Mouse (Mus musculus) MEL (cell line): Measurements from ENCODE around the gene Eif4b. TPM values are rescaled to one million over a fixed set of nuclear protein-coding genes. Genes with fewer than 3 reads are reported as not detected.

Experiments used
- DNase-seq: peaks from one replicate; pipeline ENCODE4 v3.0.0; 2011; ENCODE audit warnings: low read depth, low spot score
- H3K27ac ChIP-seq: 2 replicates; pipeline ENCODE4 v1.5.1; 2012; ENCODE audit warnings: low read depth, mild to moderate bottlenecking, control low read depth, low read length, moderate library complexity; ENCODE audit not compliant: control insufficient read depth
- H3K27me3 ChIP-seq, 2 experiments: fragments of 150-350 bp in 1 of 2; sonication (generic) in 1 of 2; 2 replicates each; pipeline ENCODE4 v1.6.1; 2012; ENCODE audit warnings: low read length in 2 of 2, mild to moderate bottlenecking in 2 of 2, improper control_type of control experiment in 1 of 2, moderate library complexity in 1 of 2; ENCODE audit not compliant: insufficient read depth in 2 of 2, control insufficient read depth in 1 of 2
- H3K36me3 ChIP-seq, 2 experiments: 2 replicates each; pipeline ENCODE4 v1.6.1; 2012 to 2014; ENCODE audit warnings: low read length in 2 of 2, improper control_type of control experiment in 1 of 2, inconsistent platforms in 1 of 2, mild to moderate bottlenecking in 1 of 2; ENCODE audit not compliant: insufficient read depth in 2 of 2, control insufficient read depth in 1 of 2
- H3K4me1 ChIP-seq, 2 experiments: fragments of 150-350 bp in 1 of 2; sonication (generic) in 1 of 2; 2 replicates each; pipeline ENCODE4 v1.6.1; 2012; ENCODE audit warnings: low read length in 2 of 2, improper control_type of control experiment in 1 of 2, mild to moderate bottlenecking in 1 of 2; ENCODE audit not compliant: insufficient read depth in 2 of 2, control insufficient read depth in 1 of 2
- H3K4me3 ChIP-seq, 2 experiments: fragments of 150-350 bp in 1 of 2; sonication (generic) in 1 of 2; 2 replicates each; pipeline ENCODE4 v1.5.1; 2012; ENCODE audit warnings: low read depth in 2 of 2, low read length in 2 of 2, mild to moderate bottlenecking in 2 of 2, moderate library complexity in 2 of 2, control low read depth in 1 of 2, improper control_type of control experiment in 1 of 2; ENCODE audit not compliant: control insufficient read depth in 1 of 2, insufficient read depth in 1 of 2
- H3K79me2 ChIP-seq: 2 replicates; pipeline ENCODE4 v1.6.1; 2012; ENCODE audit warnings: mild to moderate bottlenecking, low read length, moderate library complexity; ENCODE audit not compliant: control insufficient read depth, poor library complexity, insufficient read depth
- H3K9ac ChIP-seq: 2 replicates; pipeline ENCODE4 v1.6.1; 2012; ENCODE audit warnings: low read depth, mild to moderate bottlenecking, control low read depth, low read length, moderate library complexity; ENCODE audit not compliant: control insufficient read depth, poor library complexity, severe bottlenecking
- H3K9me3 ChIP-seq: fragments of 150-350 bp; sonication (generic); replicated peaks from 2 replicates; pipeline ENCODE4 v1.6.1; 2012; ENCODE audit warnings: mild to moderate bottlenecking, low read length, improper control_type of control experiment, moderate library complexity; ENCODE audit not compliant: insufficient read depth
- BHLHE40 ChIP-seq: IDR thresholded peaks from 2 replicates; pipeline ENCODE4 v1.6.1; 2012; ENCODE audit warnings: low read depth, mild to moderate bottlenecking, inconsistent platforms, low read length, improper control_type of control experiment, borderline replicate concordance
- CHD1 ChIP-seq: IDR thresholded peaks from 2 replicates; pipeline ENCODE4 v1.6.1; 2012; ENCODE audit warnings: low read depth, mild to moderate bottlenecking, inconsistent platforms, low read length, improper control_type of control experiment
- CTCF ChIP-seq, 3 experiments: IDR thresholded peaks in 2 of 3; conservative IDR thresholded peaks in 1 of 3; 2 replicates each; pipeline ENCODE4 v1.5.1; 2011 to 2012; ENCODE audit warnings: low read length in 3 of 3, low read depth in 2 of 3, mild to moderate bottlenecking in 2 of 3, improper control_type of control experiment in 1 of 3, inconsistent platforms in 1 of 3, mixed read lengths in 1 of 3, moderate library complexity in 1 of 3; ENCODE audit not compliant: control insufficient read depth in 1 of 3, insufficient read depth in 1 of 3, poor library complexity in 1 of 3, severe bottlenecking in 1 of 3
- E2F4 ChIP-seq: IDR thresholded peaks from 2 replicates; pipeline ENCODE4 v1.6.1; 2011; ENCODE audit warnings: low read depth, low read length, improper control_type of control experiment, borderline replicate concordance
- ETS1 ChIP-seq: IDR thresholded peaks from 2 replicates; pipeline ENCODE4 v1.6.1; 2012; ENCODE audit warnings: low read depth, mild to moderate bottlenecking, inconsistent platforms, low read length, improper control_type of control experiment, moderate library complexity
- GABPA ChIP-seq: IDR thresholded peaks from 2 replicates; pipeline ENCODE4 v1.6.1; 2012; ENCODE audit warnings: low read depth, mild to moderate bottlenecking, inconsistent platforms, low read length, improper control_type of control experiment, moderate library complexity
- GATA1 ChIP-seq: IDR thresholded peaks from 2 replicates; pipeline ENCODE4 v1.6.1; 2011; ENCODE audit warnings: low read depth, low read length, improper control_type of control experiment
- HCFC1 ChIP-seq: IDR thresholded peaks from 2 replicates; pipeline ENCODE4 v1.6.1; 2012; ENCODE audit warnings: low read depth, mild to moderate bottlenecking, inconsistent platforms, low read length, improper control_type of control experiment, moderate library complexity
- JUND ChIP-seq: IDR thresholded peaks from 2 replicates; pipeline ENCODE4 v1.6.1; 2011; ENCODE audit warnings: low read depth, mild to moderate bottlenecking, improper control_type of control experiment, low read length
- MAFK ChIP-seq: IDR thresholded peaks from 2 replicates; pipeline ENCODE4 v1.6.1; 2011; ENCODE audit warnings: low read depth, mild to moderate bottlenecking, low read length, improper control_type of control experiment, borderline replicate concordance
- MAX ChIP-seq: IDR thresholded peaks from 2 replicates; pipeline ENCODE4 v1.6.1; 2011; ENCODE audit warnings: low read length, improper control_type of control experiment
- MEF2A ChIP-seq: IDR thresholded peaks from 2 replicates; pipeline ENCODE4 v1.6.1; 2014; ENCODE audit warnings: low read depth, mild to moderate bottlenecking, inconsistent platforms, low read length, improper control_type of control experiment; ENCODE audit not compliant: poor library complexity, insufficient replicate concordance, severe bottlenecking; ENCODE audit errors: extremely low read depth
- MXI1 ChIP-seq: IDR thresholded peaks from 2 replicates; pipeline ENCODE4 v1.6.1; 2011; ENCODE audit warnings: mild to moderate bottlenecking, low read depth, low read length, improper control_type of control experiment
- MYB ChIP-seq: IDR thresholded peaks from 2 replicates; pipeline ENCODE4 v1.6.1; 2011; ENCODE audit warnings: mild to moderate bottlenecking, low read depth, low read length, improper control_type of control experiment
- MYC ChIP-seq: IDR thresholded peaks from 2 replicates; pipeline ENCODE4 v1.6.1; 2011; ENCODE audit warnings: low read depth, mild to moderate bottlenecking, low read length, improper control_type of control experiment, moderate library complexity
- NELFE ChIP-seq: IDR thresholded peaks from 2 replicates; pipeline ENCODE4 v1.6.1; 2011; ENCODE audit warnings: low read depth, low read length, improper control_type of control experiment
- NRF1 ChIP-seq: IDR thresholded peaks from 2 replicates; pipeline ENCODE4 v1.6.1; 2014; ENCODE audit warnings: low read depth, mild to moderate bottlenecking, inconsistent platforms, low read length, improper control_type of control experiment, moderate library complexity; ENCODE audit not compliant: poor library complexity, insufficient read depth, severe bottlenecking
- POLR2A ChIP-seq, 2 experiments: IDR thresholded peaks; 2 replicates each; pipeline ENCODE4 v1.6.1; 2011 to 2012; ENCODE audit warnings: low read length in 2 of 2, mild to moderate bottlenecking in 2 of 2, control low read depth in 1 of 2, improper control_type of control experiment in 1 of 2, low read depth in 1 of 2, moderate library complexity in 1 of 2; ENCODE audit not compliant: control insufficient read depth in 1 of 2, insufficient read depth in 1 of 2, poor library complexity in 1 of 2
- POLR2AphosphoS2 ChIP-seq: IDR thresholded peaks from 2 replicates; pipeline ENCODE4 v1.6.1; 2011; ENCODE audit warnings: low read length, improper control_type of control experiment
- SIN3A ChIP-seq: IDR thresholded peaks from 2 replicates; pipeline ENCODE4 v1.6.1; 2012; ENCODE audit warnings: low read length, improper control_type of control experiment, inconsistent platforms
- TAL1 ChIP-seq: IDR thresholded peaks from 2 replicates; pipeline ENCODE4 v1.6.1; 2012; ENCODE audit warnings: mild to moderate bottlenecking, inconsistent platforms, low read length, moderate library complexity, mixed read lengths
- TBP ChIP-seq: IDR thresholded peaks from 2 replicates; pipeline ENCODE4 v1.8.0; 2011; ENCODE audit warnings: low read depth, low read length, improper control_type of control experiment
- TCF12 ChIP-seq: IDR thresholded peaks from 2 replicates; pipeline ENCODE4 v1.6.1; 2014; ENCODE audit warnings: low read depth, mild to moderate bottlenecking, inconsistent platforms, low read length, improper control_type of control experiment, moderate library complexity
- USF2 ChIP-seq, 2 experiments: IDR thresholded peaks; 2 replicates each; pipeline ENCODE4 v1.6.1; 2011 to 2012; ENCODE audit warnings: improper control_type of control experiment in 2 of 2, low read length in 2 of 2, borderline replicate concordance in 1 of 2, inconsistent platforms in 1 of 2, low read depth in 1 of 2, mild to moderate bottlenecking in 1 of 2; ENCODE audit not compliant: insufficient read depth in 1 of 2
- ZMIZ1 ChIP-seq: IDR thresholded peaks from 2 replicates; pipeline ENCODE4 v1.6.1; 2012; ENCODE audit warnings: low read depth, mild to moderate bottlenecking, inconsistent platforms, low read length, improper control_type of control experiment, moderate library complexity
- ZNF384 ChIP-seq: IDR thresholded peaks from 2 replicates; pipeline ENCODE4 v1.6.1; 2012; ENCODE audit warnings: low read depth, mild to moderate bottlenecking, inconsistent platforms, low read length, improper control_type of control experiment
- polyA plus RNA-seq, 2 experiments: library from polyadenylated mRNA; stranded (reverse) in 1 of 2; unstranded in 1 of 2; fragments of >175 nt in 1 of 2; fragments of >200 nt in 1 of 2; gene quantifications; 2 replicates each; pipeline versions ENCODE4 v1.2.1 to v1.2.4; 2012; ENCODE audit warnings: low replicate concordance in 2 of 2, low read depth in 1 of 2; ENCODE audit not compliant: insufficient read length in 2 of 2, insufficient read depth in 1 of 2, missing spikeins in 1 of 2
- total RNA-seq: library from RNA; depleted of rRNA; stranded (reverse); fragments of 300-350 nt; gene quantifications from 2 replicates; pipeline ENCODE4 v1.2.3, GENCODE M21; 2012

Eif4b gene
- total and polyA plus RNA-seq, 3 experiments: 464 to 790 (median 561) TPM

DNA sequence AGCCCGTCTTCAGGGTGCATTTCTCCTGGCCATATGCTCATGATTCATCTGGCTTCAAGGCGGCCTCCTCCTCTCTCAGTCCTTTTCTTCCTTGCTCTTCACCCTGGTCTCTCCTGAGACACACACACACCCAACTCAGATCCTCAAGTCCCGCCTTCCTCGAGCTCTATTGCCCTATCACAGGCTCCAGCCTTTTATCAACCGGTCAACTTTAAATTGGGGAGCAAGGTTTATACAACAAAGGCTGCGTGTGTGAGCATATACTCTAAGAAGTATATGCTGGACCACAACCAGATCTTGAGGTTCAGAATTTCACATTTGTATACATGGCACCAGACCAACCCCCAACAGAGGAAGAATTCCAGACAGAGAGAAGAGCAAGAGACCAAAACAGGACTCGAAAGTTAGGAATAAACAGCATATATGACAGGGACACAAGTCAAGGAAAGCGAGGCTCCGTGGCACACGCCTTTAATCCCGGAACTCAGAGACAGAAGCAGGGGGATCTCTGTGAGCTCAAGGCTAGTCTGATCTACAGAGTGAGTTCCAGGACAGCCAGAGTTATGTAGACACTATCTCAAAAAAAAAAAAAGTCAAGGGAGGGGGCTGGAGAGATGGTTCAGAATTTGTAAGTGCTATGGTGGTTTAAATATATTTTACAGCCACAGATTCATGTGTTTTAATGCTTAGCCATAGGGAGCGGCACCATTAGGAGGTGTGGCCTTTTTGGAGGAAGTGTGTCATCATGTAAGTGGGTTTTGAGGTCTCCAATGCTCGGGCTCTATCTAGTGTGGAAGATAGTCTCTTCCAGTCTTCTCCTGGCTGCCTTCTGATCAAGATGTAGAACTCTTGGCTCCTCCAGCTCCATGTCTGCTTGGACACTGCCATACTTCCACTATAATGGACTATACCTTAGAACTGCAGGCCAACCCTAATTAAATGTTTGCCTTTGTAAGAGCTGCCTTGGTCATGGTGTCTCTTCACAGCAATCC is 2.8 kb upstream of the Eif4b start:
- Histone ChIP-seq H3K9me3 (no peaks in the 10 kb centered on the region), H3K9ac (peak overlapping the region; percentile 71)

DNA sequence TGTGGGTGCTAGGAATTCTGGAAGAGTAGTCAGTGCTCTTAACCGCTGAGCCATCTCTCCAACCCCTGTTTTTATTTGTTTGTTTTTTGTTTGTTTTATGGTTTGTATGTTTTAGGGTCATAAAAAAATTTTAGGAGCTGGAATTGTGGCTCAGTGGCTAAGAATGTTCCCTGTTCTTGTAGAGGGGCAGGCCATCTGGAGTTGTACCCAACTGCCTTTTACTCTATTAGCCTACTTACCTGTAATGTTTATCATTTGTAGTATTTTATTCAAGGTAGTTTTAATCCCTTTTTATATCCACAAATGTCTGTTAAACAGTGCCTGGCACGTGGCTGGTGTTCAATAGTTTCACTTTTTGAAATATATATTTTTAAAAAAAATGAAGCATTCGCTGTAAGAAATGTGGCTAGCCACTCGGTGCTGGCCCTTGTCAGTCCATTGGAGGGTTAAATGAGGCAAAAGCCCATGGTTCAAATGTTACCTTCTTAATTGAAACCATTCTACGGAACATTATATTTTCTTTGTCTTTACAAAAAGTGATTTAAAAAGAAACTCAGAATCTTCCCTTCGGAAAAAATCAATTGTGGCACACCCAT is 512 bp upstream of the Eif4b start:
- Histone ChIP-seq H3K79me2 (peaks cover 46% of the 10 kb centered on the region), H3K9me3 (no peaks in the 10 kb centered on the region), H3K36me3 (peaks cover 14 to 47% of the 10 kb centered on the region in 2 experiments), H3K27ac (peak overlapping the region; percentile 66), H3K9ac (peak overlapping the region; percentile 77), H3K4me1 (peaks cover 13 to 32% of the 10 kb centered on the region in 2 experiments), H3K27me3 (peaks cover 0 to 1% of the 10 kb centered on the region in 2 experiments; a peak in 1 of 4 replicates), H3K4me3 (peak overlapping the region; percentile 53 to 60)
- TF ChIP-seq ZMIZ1: peak; percentile 14; the same call in 1 of the 2 replicates
- TF ChIP-seq CHD1: peak; percentile 95
- no peak; the same call in 1 of the 2 replicates for TF ChIP-seq MYC
- TF ChIP-seq E2F4: 0 out of 2 replicates have a peak, but pooled peaks have one; percentile 1
- DNase-seq: no peak

More for the DNA sequence above, 2.8 kb upstream of the Eif4b start:
- Histone ChIP-seq H3K27me3 (peaks cover 0 to 1% of the 10 kb centered on the region in 2 experiments; a peak in 1 of 4 replicates), H3K79me2 (peaks cover 26% of the 10 kb centered on the region), H3K4me1 (peaks cover 8 to 25% of the 10 kb centered on the region in 2 experiments), H3K4me3 (peak overlapping the region; percentile 57 to 72), H3K36me3 (peaks cover 5 to 27% of the 10 kb centered on the region in 2 experiments; a peak in 3 of 4 replicates), H3K27ac (peak overlapping the region; percentile 89)
- peak; percentile 93 for DNase-seq
- TF ChIP-seq ETS1 (peak; percentile 42; the same call in 1 of the 2 replicates), MAX (peak; percentile 64), POLR2AphosphoS2 (peak; percentile 90), MEF2A (no peak), MYC (peak; percentile 30; the same call in 1 of the 2 replicates), TBP (peak; percentile 94), HCFC1 (peak; percentile 69), TAL1 (no peak), ZMIZ1 (peak; percentile 93), CHD1 (0 out of 2 replicates have a peak, but pooled peaks have one; percentile 77), MAFK (no peak), GATA1 (peak; percentile 40; the same call in 1 of the 2 replicates), NRF1 (peak; percentile 11; the same call in 1 of the 2 replicates), TCF12 (peak; percentile 69; the same call in 1 of the 2 replicates), MYB (no peak), SIN3A (peak; percentile 81), MXI1 (peak; percentile 28), CTCF (IDR thresholded peaks at IDR 0.05 in 2 of 3, conservative IDR thresholded peaks at IDR 0.05 in 1 of 3; ENCODE audit: control insufficient read depth in 1 of 3, insufficient read depth in 1 of 3, low read depth in 2 of 3, low read length in 3 of 3, poor library complexity in 1 of 3, severe bottlenecking in 1 of 3) (no peak), GABPA (no peak), NELFE (peak; percentile 90), ZNF384 (0 out of 2 replicates have a peak, but pooled peaks have one; percentile 35), E2F4 (no peak), BHLHE40 (no peak), JUND (no peak), POLR2A (IDR thresholded peaks at IDR 0.05; ENCODE audit: control insufficient read depth in 1 of 2, insufficient read depth in 1 of 2, low read depth in 1 of 2, low read length in 2 of 2, poor library complexity in 1 of 2) (peak; percentile 51 to 95; a peak in 3 of 4 replicates), USF2 (IDR thresholded peaks at IDR 0.05; ENCODE audit: borderline replicate concordance in 1 of 2, insufficient read depth in 1 of 2, low read depth in 1 of 2, low read length in 2 of 2) (no peak)
- TF ChIP-seq, all 39 proteins: peak for 16
